Mouse (Mus musculus) stomach, postnatal 0 days (tissue): ENCODE data around the gene Tes3-ps.

Experiments
- CTCF ChIP-seq: IDR thresholded peaks from 2 replicates; pipeline ENCODE4 v1.5.1; 2016; ENCODE audit warnings: antibody characterized with exemption, low read depth, mild to moderate bottlenecking, moderate library complexity
- EP300 ChIP-seq: optimal IDR thresholded peaks from 2 replicates; pipeline ENCODE3; 2016; ENCODE audit warnings: antibody characterized with exemption

DNA sequence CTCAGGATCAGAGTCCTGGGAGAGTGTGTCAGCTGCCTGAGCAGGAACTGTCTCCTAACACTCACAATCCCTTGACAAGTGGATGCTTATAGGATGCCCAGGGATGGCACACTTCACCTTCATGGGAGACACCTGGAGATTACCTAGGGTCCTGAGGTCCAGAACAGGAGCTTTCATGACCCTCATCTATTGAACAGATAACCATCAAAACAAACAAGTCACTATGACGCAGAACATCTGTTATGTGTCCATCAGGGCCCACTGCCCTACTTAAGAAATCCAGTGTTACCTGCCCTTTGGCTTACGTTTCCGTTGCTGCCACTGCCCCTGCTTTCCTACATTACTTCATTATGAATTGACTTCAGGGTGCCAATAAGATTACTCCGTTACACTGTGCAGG, 12.7 kb downstream of the Tes3-ps start:
- TF ChIP-seq CTCF (no peak), EP300 (no peak)
